Mouse (Mus musculus): ENCODE measurements around the gene Arhgap35. TPM values are rescaled to one million over a fixed set of nuclear protein-coding genes. Genes with fewer than 3 reads are reported as not detected.

Arhgap35 gene
- polyA plus RNA-seq, 1 experiment, result 4.0 TPM

- no peak for TF ChIP-seq GATA1 (IDR thresholded peaks at IDR 0.05; ENCODE audit: low read length)
Observed at GRCm38 (mm10) chr7:16613461-16614170, 1.2 kb downstream of the Arhgap35 start.

GRCm38 (mm10) chr7:16610345-16610744 is 4.4 kb downstream of the Arhgap35 start:
- no peak for TF ChIP-seq GATA1 (IDR thresholded peaks at IDR 0.05; ENCODE audit: low read length)

- no peak for TF ChIP-seq GATA1 (IDR thresholded peaks at IDR 0.05; ENCODE audit: low read length)
Observed at GRCm38 (mm10) chr7:16608961-16609360, 5.8 kb downstream of the Arhgap35 start.

- no peak for TF ChIP-seq GATA1 (IDR thresholded peaks at IDR 0.05; ENCODE audit: low read length)
Observed at GRCm38 (mm10) chr7:16608046-16608445, 6.7 kb downstream of the Arhgap35 start.

GRCm38 (mm10) chr7:16604141-16604540 is 10.7 kb downstream of the Arhgap35 start:
- no peak for TF ChIP-seq GATA1 (IDR thresholded peaks at IDR 0.05; ENCODE audit: low read length)

GRCm38 (mm10) chr7:16601683-16602102 is 13.1 kb downstream of the Arhgap35 start:
- TF ChIP-seq GATA1 (IDR thresholded peaks at IDR 0.05; ENCODE audit: low read length), result peak; percentile 63

- TF ChIP-seq GATA1 (IDR thresholded peaks at IDR 0.05; ENCODE audit: low read length), result no peak
Observed at GRCm38 (mm10) chr7:16599006-16599405, 15.8 kb downstream of the Arhgap35 start.

- no peak for TF ChIP-seq GATA1 (IDR thresholded peaks at IDR 0.05; ENCODE audit: low read length)
Observed at GRCm38 (mm10) chr7:16591292-16591691, 23.5 kb downstream of the Arhgap35 start.

GRCm38 (mm10) chr7:16587649-16588048 is 27.1 kb downstream of the Arhgap35 start:
- peak; percentile 26 for TF ChIP-seq GATA1 (IDR thresholded peaks at IDR 0.05; ENCODE audit: low read length)

- TF ChIP-seq GATA1 (IDR thresholded peaks at IDR 0.05; ENCODE audit: low read length), result no peak
Observed at GRCm38 (mm10) chr7:16584384-16584783, 30.4 kb downstream of the Arhgap35 start.

- TF ChIP-seq GATA1 (IDR thresholded peaks at IDR 0.05; ENCODE audit: low read length), result no peak
Observed at GRCm38 (mm10) chr7:16583775-16584174, 31.0 kb downstream of the Arhgap35 start.

GRCm38 (mm10) chr7:16582299-16582698 is 32.5 kb downstream of the Arhgap35 start:
- TF ChIP-seq GATA1 (IDR thresholded peaks at IDR 0.05; ENCODE audit: low read length), result no peak

GRCm38 (mm10) chr7:16581276-16582100 is 33.3 kb downstream of the Arhgap35 start:
- no peak for TF ChIP-seq GATA1 (IDR thresholded peaks at IDR 0.05; ENCODE audit: low read length)

GRCm38 (mm10) chr7:16576719-16577118 is 38.1 kb downstream of the Arhgap35 start:
- TF ChIP-seq GATA1 (IDR thresholded peaks at IDR 0.05; ENCODE audit: low read length), result no peak

- TF ChIP-seq GATA1 (IDR thresholded peaks at IDR 0.05; ENCODE audit: low read length), result no peak
Observed at GRCm38 (mm10) chr7:16571191-16571590, 43.6 kb downstream of the Arhgap35 start.

GRCm38 (mm10) chr7:16570737-16571136 is 44.1 kb downstream of the Arhgap35 start:
- TF ChIP-seq GATA1 (IDR thresholded peaks at IDR 0.05; ENCODE audit: low read length), result no peak

- TF ChIP-seq GATA1 (IDR thresholded peaks at IDR 0.05; ENCODE audit: low read length), result no peak
Observed at GRCm38 (mm10) chr7:16564491-16564890, 50.3 kb downstream of the Arhgap35 start.
